Mouse (Mus musculus) forebrain, postnatal 0 days (tissue): Measurements from ENCODE around the gene Fgfr4. TPM values are rescaled to one million over a fixed set of nuclear protein-coding genes. Genes with fewer than 3 reads are reported as not detected.
"Not testable (repeated sequence)": the region's sequence is repeated elsewhere in the genome, so short reads cannot be mapped to it uniquely, and the experiment has no call there.

ENCODE experiments used
- ATAC-seq: fragments of 200-750 bp; cut with Nextera tagmentation; 2 replicates; pipeline ENCODE4 v1.8.0; 2017; ENCODE audit warnings: mild to moderate bottlenecking, moderate library complexity
- DNase-seq: peaks from one replicate; pipeline ENCODE4 v3.0.0-alpha.2; 2015
- H3K27ac ChIP-seq: fragments of 300-500 bp; sonication (generic); 2 replicates; pipeline ENCODE4 v1.5.1; 2014; ENCODE audit warnings: low read depth, mild to moderate bottlenecking, antibody characterized with exemption, low read length, moderate library complexity, mixed read lengths
- H3K27me3 ChIP-seq: fragments of 300-500 bp; sonication (generic); 2 replicates; pipeline ENCODE4 v1.6.1; 2014; ENCODE audit warnings: mild to moderate bottlenecking, low read length, mixed read lengths; ENCODE audit not compliant: insufficient read depth
- H3K36me3 ChIP-seq: fragments of 300-500 bp; sonication (generic); 2 replicates; pipeline ENCODE4 v1.6.1; 2014; ENCODE audit warnings: mild to moderate bottlenecking, moderate library complexity; ENCODE audit not compliant: insufficient read depth
- H3K4me1 ChIP-seq: fragments of 300-500 bp; sonication (generic); 2 replicates; pipeline ENCODE4 v1.6.1; 2014; ENCODE audit warnings: antibody characterized with exemption; ENCODE audit not compliant: insufficient read depth
- H3K4me2 ChIP-seq: fragments of 300-500 bp; sonication (generic); 2 replicates; pipeline ENCODE4 v1.6.1; 2014; ENCODE audit warnings: low read depth, mild to moderate bottlenecking, moderate library complexity
- H3K4me3 ChIP-seq: fragments of 300-500 bp; sonication (generic); 2 replicates; pipeline ENCODE4 v1.5.1; 2014; ENCODE audit warnings: low read depth, low read length, mixed read lengths
- H3K9ac ChIP-seq: fragments of 300-500 bp; sonication (generic); 2 replicates; pipeline ENCODE4 v1.6.1; 2014; ENCODE audit warnings: mild to moderate bottlenecking
- H3K9me3 ChIP-seq: fragments of 300-500 bp; sonication (generic); 2 replicates; pipeline ENCODE4 v1.6.1; 2016; ENCODE audit warnings: low read length
- CTCF ChIP-seq: sonication (generic); IDR thresholded peaks from 2 replicates; pipeline ENCODE4 v1.5.1; 2016; ENCODE audit warnings: antibody characterized with exemption, control low read depth, low read depth
- WGBS: fragments of 180-500 bp; shearing (Covaris S2); extraction: QIAGEN DNeasy Blood & Tissue Kit; methylation state at CpG from one replicate; pipeline ENCODE4 v1.1.7; 2014; 5-methylcytosine and 5-hydroxymethylcytosine counted together
- polyA plus RNA-seq: library from polyadenylated mRNA; unstranded; fragments of >200 nt; fragmentation: Nextera tagmentation; extraction: Ambion mirVana; gene quantifications from 2 replicates; pipeline ENCODE4 v1.2.1, GENCODE M21; 2015
- total RNA-seq: library from RNA; depleted of rRNA; stranded (reverse); fragments of >200 nt; gene quantifications from 2 replicates; pipeline ENCODE4 v1.2.3, GENCODE M21; 2014

Gene Fgfr4
- total and polyA plus RNA-seq, 2 experiments from 2014 or later: 0.19 to 0.33 TPM

DNA sequence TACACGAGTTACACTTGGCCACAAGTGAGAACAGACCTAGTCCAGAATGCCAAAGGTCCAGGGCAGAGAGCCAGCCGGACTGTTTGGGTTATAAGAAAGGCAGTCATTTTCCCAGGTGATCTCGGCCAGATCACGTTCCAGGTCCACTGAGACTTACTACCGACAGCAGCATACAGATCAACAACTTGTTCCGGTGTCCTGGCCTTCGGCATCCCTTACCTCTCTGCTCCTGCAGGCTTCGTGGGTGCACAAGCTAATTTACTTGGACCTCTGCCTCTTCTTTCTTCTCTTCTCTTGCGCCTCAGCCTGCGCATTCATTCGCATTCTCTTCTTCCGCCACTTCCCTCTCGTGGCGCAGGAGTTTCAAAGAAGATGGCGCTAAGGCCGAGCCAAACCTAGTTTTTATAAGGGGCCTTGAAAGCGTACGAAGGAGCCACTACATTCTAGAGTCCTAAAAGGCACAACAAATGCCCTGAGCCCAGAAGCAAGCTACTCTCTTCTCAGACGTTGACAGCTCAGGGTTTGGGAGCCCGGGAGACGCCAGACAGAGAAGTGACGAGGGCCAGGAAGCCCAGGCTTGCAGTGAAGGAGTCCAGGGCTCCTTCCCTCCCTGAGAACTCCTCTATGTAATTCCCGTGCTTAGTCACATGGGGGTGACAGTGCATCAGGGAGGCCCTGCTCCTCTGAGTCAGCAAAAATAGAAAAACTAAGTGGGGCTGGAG is 29.9 kb downstream of the Fgfr4 start:
- DNase-seq (peak; percentile 88), ATAC-seq (peak; percentile 90)
- no peaks in the 10 kb centered on the region for H3K27me3 ChIP-seq
- 5% methylated on average over 23 of the region's 23 CpGs for WGBS
- peak overlapping the region; percentile 82 for H3K27ac ChIP-seq
- peak; percentile 61 for TF ChIP-seq CTCF
- peak overlapping the region; percentile 34; the same call in 1 of the 2 replicates for H3K9ac ChIP-seq
- H3K4me3 ChIP-seq: peak overlapping the region; percentile 30
- peak overlapping the region; percentile 43 for H3K4me2 ChIP-seq
- H3K9me3 ChIP-seq: no peaks in the 10 kb centered on the region
- no peaks in the 10 kb centered on the region for H3K36me3 ChIP-seq
- no peaks in the 10 kb centered on the region for H3K4me1 ChIP-seq

DNA sequence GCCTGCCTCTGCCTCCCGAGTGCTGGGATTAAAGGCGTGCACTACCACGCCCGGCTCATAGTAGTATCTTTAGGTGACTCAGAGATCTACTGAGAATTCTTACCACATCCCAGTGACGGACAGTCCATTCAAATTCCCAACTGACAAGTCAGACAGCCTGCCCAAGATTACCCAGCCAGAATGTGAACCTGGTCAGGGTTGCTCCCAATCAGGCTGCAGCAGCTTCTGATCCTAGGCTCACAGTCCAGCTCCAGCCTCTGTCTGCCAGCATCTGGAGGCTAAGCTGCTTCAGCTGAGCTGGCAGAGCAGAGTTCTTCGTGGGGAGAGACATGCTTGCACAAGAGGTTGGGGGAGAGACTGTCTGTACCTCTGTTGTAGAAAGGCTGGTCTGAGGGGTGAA is 30.9 kb downstream of the Fgfr4 start:
- 85% methylated on average over 6 of the region's 6 CpGs for WGBS
- DNase-seq (no peak), ATAC-seq (no peak)

DNA sequence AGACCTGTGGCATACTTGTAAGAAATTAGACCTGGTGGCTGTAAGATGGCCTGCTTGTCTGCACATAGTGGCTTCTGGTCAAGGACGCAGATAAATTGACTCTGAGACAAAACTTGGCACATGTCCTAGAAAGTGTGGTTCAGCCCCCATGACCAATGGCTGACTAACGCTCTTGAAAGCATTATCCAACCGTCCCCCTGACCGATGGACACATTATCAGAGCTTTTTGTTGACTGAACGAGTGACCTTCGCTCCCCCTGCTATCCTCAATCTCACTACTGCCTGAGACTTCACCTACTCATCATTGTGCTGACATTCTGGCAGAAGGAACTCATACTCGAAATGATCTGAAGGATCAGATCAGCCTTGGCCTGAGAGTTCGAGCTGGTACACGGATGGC is 34.6 kb downstream of the Fgfr4 start:
- H3K36me3 ChIP-seq, H3K4me3 ChIP-seq, H3K27ac ChIP-seq, H3K9ac ChIP-seq, H3K4me1 ChIP-seq, H3K9me3 ChIP-seq, ATAC-seq, H3K27me3 ChIP-seq, H3K4me2 ChIP-seq, DNase-seq: not testable (repeated sequence)
- 38% methylated on average over 3 of the region's 9 CpGs for WGBS

More for the DNA sequence above, 30.9 kb downstream of the Fgfr4 start:
- Histone ChIP-seq H3K9me3 (no peaks in the 10 kb centered on the region), H3K4me3 (no peak overlapping the region), H3K4me1 (no peaks in the 10 kb centered on the region), H3K4me2 (no peak overlapping the region), H3K27me3 (no peaks in the 10 kb centered on the region), H3K27ac (no peak overlapping the region), H3K9ac (no peak overlapping the region), H3K36me3 (no peaks in the 10 kb centered on the region)
- TF ChIP-seq CTCF: no peak

DNA sequence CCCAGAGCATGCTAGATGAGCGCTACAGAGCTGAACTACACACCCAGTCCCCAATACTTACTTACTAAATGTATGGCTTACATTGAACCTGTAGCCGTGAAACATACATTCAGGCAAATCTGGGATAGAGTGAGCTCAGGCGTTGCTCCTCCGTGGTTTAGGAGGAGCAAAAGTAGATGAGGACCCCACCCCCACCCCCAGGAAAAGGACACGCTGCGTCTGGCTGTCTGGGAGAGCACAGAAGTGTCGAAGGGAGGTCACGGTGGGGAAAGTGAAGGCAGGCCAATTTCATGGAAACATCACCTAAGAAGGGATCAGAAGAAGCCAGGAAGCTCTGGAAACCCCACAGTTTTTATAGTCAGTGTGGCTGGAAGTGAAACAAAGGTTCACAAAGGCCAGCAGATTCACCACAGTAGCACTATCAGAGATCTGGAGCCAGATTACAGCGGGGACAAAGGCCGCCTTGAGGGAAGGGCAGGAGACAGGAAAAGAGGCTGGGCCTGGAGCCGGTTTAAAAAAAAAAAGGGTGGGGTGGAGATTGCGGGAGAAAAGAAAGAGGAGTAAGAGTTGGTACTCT is 37.2 kb downstream of the Fgfr4 start:
- Histone ChIP-seq H3K9me3 (no peaks in the 10 kb centered on the region), H3K36me3 (no peaks in the 10 kb centered on the region), H3K27ac (peak overlapping the region; percentile 93), H3K4me1 (peaks cover 10% of the 10 kb centered on the region), H3K27me3 (no peaks in the 10 kb centered on the region), H3K4me2 (peak overlapping the region; percentile 73), H3K9ac (peak overlapping the region; percentile 78), H3K4me3 (peak overlapping the region; percentile 45)
- no peak for TF ChIP-seq CTCF
- 4% methylated on average over 12 of the region's 12 CpGs for WGBS
- ATAC-seq: no peak
- no peak for DNase-seq

DNA sequence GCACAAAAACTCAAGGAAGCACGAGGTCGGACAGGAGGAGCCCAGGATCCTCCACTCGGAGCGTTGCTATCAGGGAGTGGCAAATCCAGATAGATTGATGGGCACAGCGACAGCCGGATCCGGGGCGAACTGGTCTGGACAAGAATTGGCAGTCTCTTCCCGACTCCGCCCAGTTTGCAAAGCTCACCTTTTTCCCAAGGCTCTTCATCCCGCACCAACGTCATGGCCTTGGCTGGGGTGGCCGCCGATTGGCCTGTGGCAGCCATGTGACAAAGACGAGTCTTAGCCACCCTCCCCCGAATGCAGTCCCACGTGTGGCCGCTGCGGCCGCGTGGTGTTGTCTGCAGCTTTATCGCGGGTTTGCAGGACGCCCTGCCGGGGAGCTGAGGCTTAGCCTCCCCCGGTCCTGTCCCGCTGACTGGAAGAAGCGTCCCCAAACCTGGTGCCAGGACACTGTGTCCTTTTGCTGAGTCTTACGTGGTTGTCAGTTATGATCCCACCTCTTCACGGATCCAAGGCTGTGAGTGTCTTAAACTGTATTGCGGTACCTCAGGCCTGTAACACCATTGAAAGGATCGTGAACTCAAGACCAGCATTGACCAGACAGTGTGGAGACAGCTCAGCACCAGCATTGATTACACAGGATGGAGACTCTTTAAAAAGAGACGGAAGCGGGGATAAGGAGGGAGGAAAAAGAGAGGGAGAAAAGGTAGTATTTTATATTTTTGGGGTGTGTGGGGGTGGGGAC is 37.9 kb downstream of the Fgfr4 start:
- peak; percentile 99 for ATAC-seq
- H3K4me3 ChIP-seq: peak overlapping the region; percentile 45

DNA sequence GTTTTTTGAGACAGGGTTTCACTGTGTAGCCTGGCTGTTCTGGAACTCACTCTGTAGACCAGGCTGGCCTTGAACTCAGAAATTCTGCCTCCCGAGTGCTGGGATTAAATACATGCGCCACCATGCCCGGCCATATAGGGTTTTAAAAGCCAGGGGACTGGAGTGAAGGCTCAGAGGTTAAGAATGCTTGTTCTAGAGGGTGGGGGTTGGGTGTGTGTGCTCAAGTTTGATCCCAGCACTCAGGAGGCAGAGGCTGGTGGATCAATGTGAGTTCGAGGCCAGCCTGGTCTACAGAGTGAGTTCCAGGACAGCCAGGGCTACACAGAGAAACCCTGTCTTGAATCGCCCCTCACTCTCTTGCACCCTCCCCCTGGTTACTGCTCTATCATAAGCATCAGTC is 39.1 kb downstream of the Fgfr4 start:
- Histone ChIP-seq H3K4me2 (no peak overlapping the region), H3K9me3 (no peaks in the 10 kb centered on the region), H3K4me1 (peaks cover 10% of the 10 kb centered on the region), H3K27ac (no peak overlapping the region), H3K27me3 (no peaks in the 10 kb centered on the region), H3K36me3 (no peaks in the 10 kb centered on the region), H3K4me3 (no peak overlapping the region), H3K9ac (no peak overlapping the region)
- DNase-seq (no peak), ATAC-seq (no peak)
- 95% methylated on average over 5 of the region's 5 CpGs for WGBS
- no peak for TF ChIP-seq CTCF

More for the DNA sequence above, 37.9 kb downstream of the Fgfr4 start:
- Histone ChIP-seq H3K27ac (peak overlapping the region; percentile 93), H3K27me3 (no peaks in the 10 kb centered on the region), H3K9ac (peak overlapping the region; percentile 78), H3K4me1 (peaks cover 10% of the 10 kb centered on the region), H3K9me3 (no peaks in the 10 kb centered on the region), H3K36me3 (no peaks in the 10 kb centered on the region), H3K4me2 (peak overlapping the region; percentile 73)
- TF ChIP-seq CTCF: peak; percentile 91
- 2% methylated on average over 34 of the region's 34 CpGs for WGBS
- DNase-seq: peak; percentile 96

GRCm38 (mm10) chr13:55202758-55203157 is 50.3 kb downstream of the Fgfr4 start:
- not testable (repeated sequence) for H3K36me3 ChIP-seq, H3K27ac ChIP-seq, H3K4me3 ChIP-seq, H3K4me1 ChIP-seq, H3K9me3 ChIP-seq, ATAC-seq, H3K27me3 ChIP-seq, H3K9ac ChIP-seq, DNase-seq, H3K4me2 ChIP-seq
- WGBS: 87% methylated on average over 4 of the region's 4 CpGs
